Mouse (Mus musculus) hindbrain, postnatal 0 days (tissue): ENCODE measurements around the gene Jph4. TPM values are rescaled to one million over a fixed set of nuclear protein-coding genes. Genes with fewer than 3 reads are reported as not detected.
A peak's percentile ranks its signal among the peaks of the same experiment; 100 is the strongest.

Experiments used
- ATAC-seq: fragments of 200-750 bp; cut with Nextera tagmentation; 2 replicates; pipeline ENCODE4 v1.8.0; 2017; ENCODE audit warnings: mild to moderate bottlenecking, moderate TSS enrichment, moderate library complexity
- DNase-seq: peaks from one replicate; pipeline ENCODE4 v3.0.0-alpha.2; 2015; ENCODE audit warnings: low spot score
- H3K27ac ChIP-seq: fragments of 300-500 bp; sonication (generic); 2 replicates; pipeline ENCODE4 v1.5.1; 2014; ENCODE audit warnings: mild to moderate bottlenecking
- H3K27me3 ChIP-seq: fragments of 300-500 bp; sonication (generic); 2 replicates; pipeline ENCODE4 v1.6.1; 2014; ENCODE audit warnings: low read length, mixed read lengths; ENCODE audit not compliant: insufficient read depth
- H3K36me3 ChIP-seq: fragments of 300-500 bp; sonication (generic); 2 replicates; pipeline ENCODE4 v1.6.1; 2014; ENCODE audit warnings: low read length, mixed read lengths; ENCODE audit not compliant: insufficient read depth
- H3K4me1 ChIP-seq: fragments of 300-500 bp; sonication (generic); 2 replicates; pipeline ENCODE4 v1.6.1; 2014; ENCODE audit warnings: antibody characterized with exemption, low read length, mixed read lengths; ENCODE audit not compliant: insufficient read depth
- H3K4me2 ChIP-seq: fragments of 300-500 bp; sonication (generic); 2 replicates; pipeline ENCODE4 v1.6.1; 2014; ENCODE audit warnings: low read depth, mild to moderate bottlenecking, low read length, moderate library complexity, mixed read lengths
- H3K4me3 ChIP-seq: fragments of 300-500 bp; sonication (generic); 2 replicates; pipeline ENCODE4 v1.5.1; 2014; ENCODE audit warnings: low read length
- H3K9ac ChIP-seq: fragments of 300-500 bp; sonication (generic); replicated peaks from 2 replicates; pipeline ENCODE4 v1.6.1; 2014; ENCODE audit warnings: mild to moderate bottlenecking, low read length, moderate library complexity, mixed read lengths
- H3K9me3 ChIP-seq: fragments of 300-500 bp; sonication (generic); 2 replicates; pipeline ENCODE4 v1.6.1; 2016; ENCODE audit warnings: low read length, mixed read lengths
- CTCF ChIP-seq: IDR thresholded peaks from 2 replicates; pipeline ENCODE4 v1.5.1; 2016; ENCODE audit warnings: antibody characterized with exemption, control low read depth, low read depth
- whole genome bisulfite sequencing: fragments of 180-500 bp; shearing (Covaris S2); extraction: QIAGEN DNeasy Blood & Tissue Kit; methylation state at CpG from one replicate; pipeline ENCODE4 v1.1.7; 2014; 5-methylcytosine and 5-hydroxymethylcytosine counted together
- polyA plus RNA-seq: library from polyadenylated mRNA; unstranded; fragments of >200 nt; fragmentation: Nextera tagmentation; extraction: Ambion mirVana; gene quantifications from 2 replicates; pipeline ENCODE4 v1.2.1, GENCODE M21; 2015
- total RNA-seq: library from RNA; depleted of rRNA; stranded (reverse); fragments of >200 nt; gene quantifications from 2 replicates; pipeline ENCODE4 v1.2.3, GENCODE M21; 2014

The Jph4 gene
- total and polyA plus RNA-seq, 2 experiments from 2014 or later, result 29.4 to 126 TPM

GRCm38 (mm10) chr14:55110076-55110475 lies 6.7 kb downstream of the Jph4 start:
- peak overlapping the region; percentile 77 for H3K27ac ChIP-seq
- no peaks in the 10 kb centered on the region for H3K36me3 ChIP-seq
- WGBS, result 35% methylated on average over 9 of the region's 9 CpGs
- no peak for DNase-seq
- no peaks in the 10 kb centered on the region for H3K9me3 ChIP-seq
- H3K27me3 ChIP-seq, result no peaks in the 10 kb centered on the region
- no peak overlapping the region for H3K4me3 ChIP-seq
- H3K4me1 ChIP-seq, result peaks cover 43% of the 10 kb centered on the region
- H3K9ac ChIP-seq, result peak overlapping the region; percentile 33; the same call in 1 of the 2 replicates
- no peak for TF ChIP-seq CTCF
- no peak overlapping the region for H3K4me2 ChIP-seq
- ATAC-seq, result no peak

- no peak for DNase-seq
- Histone ChIP-seq H3K27ac (peak overlapping the region; percentile 77), H3K36me3 (no peaks in the 10 kb centered on the region), H3K4me1 (peaks cover 41% of the 10 kb centered on the region), H3K4me2 (peak overlapping the region; percentile 16; the same call in 1 of the 2 replicates), H3K9me3 (no peaks in the 10 kb centered on the region), H3K9ac (peak overlapping the region; percentile 33; the same call in 1 of the 2 replicates), H3K4me3 (no peak overlapping the region), H3K27me3 (no peaks in the 10 kb centered on the region)
- no peak for TF ChIP-seq CTCF
- 10% methylated on average over 21 of the region's 21 CpGs for WGBS
- 0 out of 2 replicates have a peak, but pooled peaks have one; percentile 0 for ATAC-seq
Observed at GRCm38 (mm10) chr14:55109048-55109873, 7.5 kb downstream of the Jph4 start.

GRCm38 (mm10) chr14:55108202-55108870 lies 8.4 kb downstream of the Jph4 start:
- 20% methylated on average over 8 of the region's 9 CpGs for WGBS
- TF ChIP-seq CTCF, result peak; percentile 30; the same call in 1 of the 2 replicates
- no peaks in the 10 kb centered on the region for H3K36me3 ChIP-seq
- no peaks in the 10 kb centered on the region for H3K9me3 ChIP-seq
- 0 out of 2 replicates have a peak overlapping the region, but pooled peaks have one; percentile 30 for H3K9ac ChIP-seq
- no peaks in the 10 kb centered on the region for H3K27me3 ChIP-seq
- peaks cover 32% of the 10 kb centered on the region for H3K4me1 ChIP-seq
- peak; percentile 86 for ATAC-seq
- peak; percentile 90 for DNase-seq
- H3K4me2 ChIP-seq, result peak overlapping the region; percentile 28; the same call in 1 of the 2 replicates
- no peak overlapping the region for H3K4me3 ChIP-seq
- H3K27ac ChIP-seq, result peak overlapping the region; percentile 82

GRCm38 (mm10) chr14:55106990-55107389 lies 9.7 kb downstream of the Jph4 start:
- Histone ChIP-seq H3K9me3 (no peaks in the 10 kb centered on the region), H3K27me3 (no peaks in the 10 kb centered on the region), H3K9ac (no peak overlapping the region), H3K4me1 (peaks cover 30% of the 10 kb centered on the region), H3K4me3 (no peak overlapping the region), H3K36me3 (no peaks in the 10 kb centered on the region), H3K27ac (peak overlapping the region; percentile 45; the same call in 1 of the 2 replicates), H3K4me2 (no peak overlapping the region)
- no peak for TF ChIP-seq CTCF
- DNase-seq (no peak), ATAC-seq (no peak)
- WGBS, result 61% methylated on average over 8 of the region's 8 CpGs

GRCm38 (mm10) chr14:55105836-55106809 lies 10.6 kb downstream of the Jph4 start, which contains the start of gene Ap1g2:
Gene Ap1g2 (minus strand): TSS chr14:55106593.
- Histone ChIP-seq H3K27me3 (no peaks in the 10 kb centered on the region), H3K4me2 (peak within 1 kb of the TSS; percentile 82), H3K27ac (peak within 1 kb of the TSS; percentile 62), H3K4me1 (peaks cover 30% of the 10 kb centered on the region), H3K9me3 (no peaks in the 10 kb centered on the region), H3K9ac (peak within 1 kb of the TSS; percentile 56), H3K4me3 (peak within 1 kb of the TSS; percentile 30), H3K36me3 (no peaks in the 10 kb centered on the region)
- DNase-seq, result peak; percentile 90
- WGBS, result 1% methylated on average over 39 of the region's 39 CpGs
- TF ChIP-seq CTCF, result peak; percentile 50
- ATAC-seq, result peak; percentile 50

- Histone ChIP-seq H3K4me3 (peak overlapping the region; percentile 30), H3K4me1 (peaks cover 30% of the 10 kb centered on the region), H3K27ac (peak overlapping the region; percentile 62; the same call in 1 of the 2 replicates), H3K27me3 (no peaks in the 10 kb centered on the region), H3K9ac (peak overlapping the region; percentile 56), H3K9me3 (no peaks in the 10 kb centered on the region), H3K4me2 (peak overlapping the region; percentile 82), H3K36me3 (no peaks in the 10 kb centered on the region)
- no peak for TF ChIP-seq CTCF
- WGBS, result 8% methylated on average over 7 of the region's 7 CpGs
- no peak for DNase-seq
- no peak for ATAC-seq
Observed at GRCm38 (mm10) chr14:55105386-55105785, 11.3 kb downstream of the Jph4 start.
